Mouse (Mus musculus) adrenal gland, postnatal 36 days (tissue): Measurements from ENCODE around the gene Gm5039. TPM values are rescaled to one million over a fixed set of nuclear protein-coding genes. Genes with fewer than 3 reads are reported as not detected.
"Not testable (repeated sequence)": the region's sequence is repeated elsewhere in the genome, so short reads cannot be mapped to it uniquely, and the experiment has no call there.

Experiments used
- DNase-seq, 2 experiments: peaks; one replicate each; pipeline ENCODE4 v3.0.0; 2021; ENCODE audit warnings: mixed read lengths in 1 of 2
- long read RNA-seq, 2 experiments: library from polyadenylated mRNA; stranded (forward); transcript quantifications; one replicate each; pipeline ENCODE4 v2.0.0; 2021; ENCODE audit warnings: borderline sequencing depth in 2 of 2
- total RNA-seq, 2 experiments: library from RNA; stranded (reverse); gene quantifications; 2 replicates each; pipeline ENCODE4 v1.2.3; 2021

The Gm5039 gene
- not detected for total RNA-seq
- long read RNA-seq, experiment 1: 0 reads
- long read RNA-seq, experiment 2: 0 reads

GRCm38 (mm10) chr12:88323926-88324325 is at the start of gene Gm5039:
TSS of gene Gm5039 (minus strand) at chr12:88324026.
- not testable (repeated sequence) for DNase-seq

GRCm38 (mm10) chr12:88372018-88372417 is 48.2 kb upstream of the Gm5039 start:
- DNase-seq: no peak

GRCm38 (mm10) chr12:88370321-88370720 is 46.5 kb upstream of the Gm5039 start:
- DNase-seq: not testable (repeated sequence)

GRCm38 (mm10) chr12:88369690-88370089 is 45.9 kb upstream of the Gm5039 start:
- not testable (repeated sequence) for DNase-seq

- DNase-seq: peak in 1 of 2 experiments; percentile 27
Measured at GRCm38 (mm10) chr12:88368618-88369017, 44.8 kb upstream of the Gm5039 start.

GRCm38 (mm10) chr12:88367673-88368072 is 43.8 kb upstream of the Gm5039 start:
- DNase-seq: no peak

GRCm38 (mm10) chr12:88361120-88361445 is 37.3 kb upstream of the Gm5039 start:
- no peak for DNase-seq

- DNase-seq: peak; percentile 91 to 94
Measured at GRCm38 (mm10) chr12:88360441-88361119, 36.8 kb upstream of the Gm5039 start, which contains the start of gene Adck1. TSS of gene Adck1 (plus strand) at chr12:88360554.

GRCm38 (mm10) chr12:88354182-88354702 is 30.4 kb upstream of the Gm5039 start:
- peak in 1 of 2 experiments; percentile 19 for DNase-seq

GRCm38 (mm10) chr12:88341286-88341685 is 17.5 kb upstream of the Gm5039 start:
- DNase-seq: not testable (repeated sequence)

GRCm38 (mm10) chr12:88336662-88337413 is 13.0 kb upstream of the Gm5039 start:
- DNase-seq: not testable (repeated sequence)

- no peak for DNase-seq
Measured at GRCm38 (mm10) chr12:88314556-88314955, 9.3 kb downstream of the Gm5039 start.

- not testable (repeated sequence) for DNase-seq
Measured at GRCm38 (mm10) chr12:88297171-88297570, 26.7 kb downstream of the Gm5039 start.

GRCm38 (mm10) chr12:88293082-88293481 is 30.7 kb downstream of the Gm5039 start:
- not testable (repeated sequence) for DNase-seq

GRCm38 (mm10) chr12:88285224-88285623 is 38.6 kb downstream of the Gm5039 start:
- not testable (repeated sequence) for DNase-seq

- not testable (repeated sequence) for DNase-seq
Measured at GRCm38 (mm10) chr12:88274400-88274799, 49.4 kb downstream of the Gm5039 start, which contains the start of gene Gm5662. TSS of gene Gm5662 (minus strand) at chr12:88274500.

Other genes with a start within 250 kb of the Gm5039 start
- not detected for gene Gm16368, start 240.3 kb downstream of the Gm5039 start, total RNA-seq
- not detected for gene Gm10436, start 141.9 kb downstream of the Gm5039 start, total RNA-seq
- not detected for gene Gm8332, start 73.9 kb downstream of the Gm5039 start, total RNA-seq
- gene Gm5662, start 49.5 kb downstream of the Gm5039 start, total RNA-seq: not detected
- gene Adck1, start 36.5 kb upstream of the Gm5039 start, total RNA-seq: 10 to 100 TPM; 17.8 to 24.6 TPM